Mouse (Mus musculus): ENCODE results near the gene Prkn.
"Not testable (repeated sequence)": the region's sequence is repeated elsewhere in the genome, so short reads cannot be mapped to it uniquely, and the experiment has no call there.

Prkn gene

GRCm38 (mm10) chr17:11156119-11156518, 315.9 kb downstream of the Prkn start:
- no peak for DNase-seq

- no peak for DNase-seq
These were observed 317.4 kb downstream of the Prkn start for GRCm38 (mm10) chr17:11157536-11157935.

- no peak for DNase-seq
These were observed 321.3 kb downstream of the Prkn start for GRCm38 (mm10) chr17:11161436-11161835.

- no peak for DNase-seq
These were observed 322.6 kb downstream of the Prkn start for GRCm38 (mm10) chr17:11162770-11163169.

- DNase-seq: no peak
These were observed 347.2 kb downstream of the Prkn start for GRCm38 (mm10) chr17:11187356-11187755.

GRCm38 (mm10) chr17:11188494-11188893, 348.3 kb downstream of the Prkn start:
- no peak for DNase-seq

- no peak for DNase-seq
These were observed 350.1 kb downstream of the Prkn start for GRCm38 (mm10) chr17:11190306-11190705.

- no peak for DNase-seq
These were observed 357.9 kb downstream of the Prkn start for GRCm38 (mm10) chr17:11198134-11198533.

- not testable (repeated sequence) for DNase-seq
These were observed 368.9 kb downstream of the Prkn start for GRCm38 (mm10) chr17:11209063-11209462.

- no peak for DNase-seq
These were observed 370.8 kb downstream of the Prkn start for GRCm38 (mm10) chr17:11211006-11211405.

- DNase-seq: no peak
These were observed 371.4 kb downstream of the Prkn start for GRCm38 (mm10) chr17:11211591-11211990.

- no peak for DNase-seq
These were observed 373.5 kb downstream of the Prkn start for GRCm38 (mm10) chr17:11213689-11214088.

- DNase-seq: no peak
These were observed 388.8 kb downstream of the Prkn start for GRCm38 (mm10) chr17:11229011-11229410.

GRCm38 (mm10) chr17:11229426-11229825, 389.2 kb downstream of the Prkn start:
- DNase-seq: no peak

GRCm38 (mm10) chr17:11230604-11231395, 390.6 kb downstream of the Prkn start:
- no peak for DNase-seq

- no peak for DNase-seq
These were observed 395.1 kb downstream of the Prkn start for GRCm38 (mm10) chr17:11235273-11235672.

- DNase-seq: no peak
These were observed 404.9 kb downstream of the Prkn start for GRCm38 (mm10) chr17:11245040-11245439.

- no peak for DNase-seq
These were observed 409.0 kb downstream of the Prkn start for GRCm38 (mm10) chr17:11249216-11249615.

- no peak for DNase-seq
These were observed 420.5 kb downstream of the Prkn start for GRCm38 (mm10) chr17:11260663-11261062.

GRCm38 (mm10) chr17:11261679-11262078, 421.5 kb downstream of the Prkn start:
- DNase-seq: no peak

- no peak for DNase-seq
These were observed 427.8 kb downstream of the Prkn start for GRCm38 (mm10) chr17:11267951-11268350.

GRCm38 (mm10) chr17:11270179-11270578, 430.0 kb downstream of the Prkn start:
- DNase-seq: no peak

GRCm38 (mm10) chr17:11271876-11272275, 431.7 kb downstream of the Prkn start:
- no peak for DNase-seq

- no peak for DNase-seq
These were observed 444.1 kb downstream of the Prkn start for GRCm38 (mm10) chr17:11284246-11284645.

- DNase-seq: no peak
These were observed 450.0 kb downstream of the Prkn start for GRCm38 (mm10) chr17:11290183-11290582.
